Mouse (Mus musculus) MEL (cell line): Measurements from ENCODE around the gene Adprm.

Source experiments
- CHD1 ChIP-seq: IDR thresholded peaks from 2 replicates; pipeline ENCODE4 v1.6.1; 2012; ENCODE audit warnings: low read depth, mild to moderate bottlenecking, inconsistent platforms, low read length, improper control_type of control experiment
- CTCF ChIP-seq, 3 experiments: IDR thresholded peaks in 2 of 3; conservative IDR thresholded peaks in 1 of 3; 2 replicates each; pipeline ENCODE4 v1.5.1; 2011 to 2012; ENCODE audit warnings: low read length in 3 of 3, low read depth in 2 of 3, mild to moderate bottlenecking in 2 of 3, improper control_type of control experiment in 1 of 3, inconsistent platforms in 1 of 3, mixed read lengths in 1 of 3, moderate library complexity in 1 of 3; ENCODE audit not compliant: control insufficient read depth in 1 of 3, insufficient read depth in 1 of 3, poor library complexity in 1 of 3, severe bottlenecking in 1 of 3
- GABPA ChIP-seq: IDR thresholded peaks from 2 replicates; pipeline ENCODE4 v1.6.1; 2012; ENCODE audit warnings: low read depth, mild to moderate bottlenecking, inconsistent platforms, low read length, improper control_type of control experiment, moderate library complexity
- JUND ChIP-seq: IDR thresholded peaks from 2 replicates; pipeline ENCODE4 v1.6.1; 2011; ENCODE audit warnings: low read depth, mild to moderate bottlenecking, improper control_type of control experiment, low read length
- MAX ChIP-seq: IDR thresholded peaks from 2 replicates; pipeline ENCODE4 v1.6.1; 2011; ENCODE audit warnings: low read length, improper control_type of control experiment

DNA sequence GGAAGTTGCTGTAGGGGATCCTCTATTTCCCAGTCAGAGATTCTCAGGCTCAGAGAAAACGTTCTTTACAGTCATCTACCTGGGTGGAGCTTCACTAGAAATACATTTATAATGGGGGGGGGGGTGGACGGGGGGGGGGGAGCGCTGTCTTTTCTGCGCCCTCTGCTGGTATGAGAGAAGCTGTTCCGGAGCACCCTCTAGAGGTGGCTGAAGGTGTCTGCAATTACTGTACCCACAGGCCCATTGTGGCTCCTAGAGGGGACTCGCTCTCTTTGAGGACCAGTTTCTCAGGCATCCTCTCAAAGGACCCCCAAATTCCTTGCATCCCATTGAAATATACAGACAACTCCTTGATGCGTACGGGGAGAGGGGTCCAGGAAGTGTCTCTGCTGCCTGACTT is 49.3 kb upstream of the Adprm start:
- TF ChIP-seq JUND (no peak), CTCF (IDR thresholded peaks at IDR 0.05 in 2 of 3, conservative IDR thresholded peaks at IDR 0.05 in 1 of 3; ENCODE audit: control insufficient read depth in 1 of 3, insufficient read depth in 1 of 3, low read depth in 2 of 3, low read length in 3 of 3, poor library complexity in 1 of 3, severe bottlenecking in 1 of 3) (peak; percentile 27 to 84 (median 79); a peak in 5 of 6 replicates), CHD1 (no peak), MAX (no peak), GABPA (no peak)
